Mouse (Mus musculus) liver, adult 2 months (tissue): ENCODE results near the gene Park7.

Experiments used
- CTCF ChIP-seq: fragments of 200-500 bp; IDR thresholded peaks from 2 replicates; pipeline ENCODE4 v1.5.1; 2011; ENCODE audit warnings: low read depth, low read length, control low read depth
- POLR2A ChIP-seq: fragments of 200-500 bp; IDR thresholded peaks from 2 replicates; pipeline ENCODE4 v1.6.1; 2011; ENCODE audit warnings: low read length, control low read depth; ENCODE audit not compliant: insufficient read depth; ENCODE audit errors: extremely low read depth

GRCm38 (mm10) chr4:150861161-150861560 is 53.1 kb downstream of the Park7 start:
- TF ChIP-seq POLR2A = no peak
- no peak for TF ChIP-seq CTCF
